Mouse (Mus musculus) spleen, adult 2 months (tissue): ENCODE results near the gene St6galnac3.

Experiments
- CTCF ChIP-seq: fragments of 200-500 bp; IDR thresholded peaks from 2 replicates; pipeline ENCODE4 v1.5.1; 2011; ENCODE audit warnings: mild to moderate bottlenecking, inconsistent platforms; ENCODE audit not compliant: insufficient read depth, insufficient read length, insufficient replicate concordance; ENCODE audit errors: extremely low read depth
- POLR2A ChIP-seq: fragments of 200-500 bp; IDR thresholded peaks from 2 replicates; pipeline ENCODE4 v1.6.1; 2011; ENCODE audit warnings: low read depth, low read length, inconsistent platforms

- no peak for TF ChIP-seq CTCF
- no peak for TF ChIP-seq POLR2A
Measured at GRCm38 (mm10) chr3:153348797-153349465, 376.0 kb downstream of the St6galnac3 start.
